Mouse (Mus musculus) spleen, adult 2 months (tissue): ENCODE results near the gene Med27.

Experiments used
- CTCF ChIP-seq: fragments of 200-500 bp; IDR thresholded peaks from 2 replicates; pipeline ENCODE4 v1.5.1; 2011; ENCODE audit warnings: mild to moderate bottlenecking, inconsistent platforms; ENCODE audit not compliant: insufficient read depth, insufficient read length, insufficient replicate concordance; ENCODE audit errors: extremely low read depth
- POLR2A ChIP-seq: fragments of 200-500 bp; IDR thresholded peaks from 2 replicates; pipeline ENCODE4 v1.6.1; 2011; ENCODE audit warnings: low read depth, low read length, inconsistent platforms

- TF ChIP-seq POLR2A (no peak), CTCF (no peak)
These were observed 12.2 kb downstream of the Med27 start for GRCm38 (mm10) chr2:29358696-29359375.
